Mouse (Mus musculus): Measurements from ENCODE around the gene Olfml2b.

DNA sequence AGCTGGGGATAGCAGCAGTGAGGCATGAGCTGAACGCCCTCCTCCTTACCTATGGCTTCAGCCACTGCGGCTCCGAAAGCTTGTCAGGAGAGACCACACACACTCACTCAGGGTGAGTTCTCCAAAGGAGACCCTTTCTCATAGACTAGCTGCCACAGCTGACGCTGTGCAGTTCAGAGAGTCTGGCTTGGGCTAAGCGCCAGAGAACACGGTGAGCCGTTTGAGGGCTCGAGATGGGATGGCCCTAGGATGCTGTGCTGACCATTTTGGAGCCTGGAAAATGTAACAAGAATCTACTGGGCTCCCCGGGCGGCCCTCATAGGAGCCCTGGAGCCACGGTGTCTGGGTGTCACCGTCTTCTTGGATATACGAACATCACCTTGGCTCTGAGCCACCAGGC lies 14.9 kb downstream of the Olfml2b start:
- TF ChIP-seq EP300 (optimal IDR thresholded peaks at IDR 0.05) (no peak), CTCF (IDR thresholded peaks at IDR 0.05; ENCODE audit: low read depth) (no peak)
